Mouse (Mus musculus) lung, embryonic 14.5 days (tissue): ENCODE measurements at regions not wholly inside any gene's neighbourhood (a gene's known extent, or its start where the extent isn't known, plus 50 kb on each side); places are given as distances from the start of the nearest gene placed in this dataset.

ENCODE experiments used
- ATAC-seq: fragments of 200-750 bp; cut with Nextera tagmentation; 2 replicates; pipeline ENCODE4 v1.8.0; 2017; ENCODE audit warnings: mild to moderate bottlenecking, moderate TSS enrichment, moderate library complexity; ENCODE audit not compliant: insufficient read depth
- DNase-seq: peaks from one replicate; pipeline ENCODE4 v3.0.0-alpha.2; 2015
- H3K27ac ChIP-seq: fragments of 300-500 bp; sonication (generic); 2 replicates; pipeline ENCODE4 v1.5.1; 2014; ENCODE audit warnings: low read depth, mild to moderate bottlenecking, moderate library complexity
- H3K27me3 ChIP-seq: fragments of 300-500 bp; sonication (generic); 2 replicates; pipeline ENCODE4 v1.6.1; 2014; ENCODE audit warnings: low read length, control low read depth; ENCODE audit not compliant: insufficient read depth
- H3K36me3 ChIP-seq: fragments of 300-500 bp; sonication (generic); 2 replicates; pipeline ENCODE4 v1.6.1; 2014; ENCODE audit warnings: control low read depth; ENCODE audit not compliant: insufficient read depth
- H3K4me1 ChIP-seq: fragments of 300-500 bp; sonication (generic); 2 replicates; pipeline ENCODE4 v1.6.1; 2014; ENCODE audit warnings: antibody characterized with exemption, control low read depth; ENCODE audit not compliant: insufficient read depth
- H3K4me2 ChIP-seq: fragments of 300-500 bp; sonication (generic); 2 replicates; pipeline ENCODE4 v1.6.1; 2014; ENCODE audit warnings: mild to moderate bottlenecking
- H3K4me3 ChIP-seq: fragments of 300-500 bp; sonication (generic); 2 replicates; pipeline ENCODE4 v1.5.1; 2014; ENCODE audit warnings: low read depth, low read length
- H3K9ac ChIP-seq: fragments of 300-500 bp; sonication (generic); 2 replicates; pipeline ENCODE4 v1.6.1; 2014
- H3K9me3 ChIP-seq: fragments of 300-500 bp; sonication (generic); 2 replicates; pipeline ENCODE4 v1.6.1; 2016; ENCODE audit warnings: low read depth, low read length, control low read depth
- CTCF ChIP-seq: IDR thresholded peaks from 2 replicates; pipeline ENCODE4 v1.5.1; 2016; ENCODE audit warnings: antibody characterized with exemption, low read depth
- WGBS: fragments of 180-500 bp; shearing (Covaris S2); extraction: QIAGEN DNeasy Blood & Tissue Kit; methylation state at CpG from one replicate; pipeline ENCODE4 v1.1.7; 2014; 5-methylcytosine and 5-hydroxymethylcytosine counted together

- Histone ChIP-seq H3K9me3 (no peaks in the 10 kb centered on the region), H3K27ac (no peak overlapping the region), H3K4me1 (no peaks in the 10 kb centered on the region), H3K36me3 (no peaks in the 10 kb centered on the region), H3K4me2 (no peak overlapping the region), H3K9ac (no peak overlapping the region), H3K27me3 (no peaks in the 10 kb centered on the region), H3K4me3 (no peak overlapping the region)
- ATAC-seq (no peak), DNase-seq (no peak)
- 88% methylated on average over 15 of the region's 15 CpGs for WGBS
- TF ChIP-seq CTCF = no peak
These were observed 294.3 kb downstream of the Etv1 start for GRCm38 (mm10) chr12:39073289-39074022.

GRCm38 (mm10) chr12:39086285-39086684 lies 307.1 kb downstream of the Etv1 start:
- Histone ChIP-seq H3K36me3 (no peaks in the 10 kb centered on the region), H3K9ac (no peak overlapping the region), H3K4me2 (no peak overlapping the region), H3K27ac (no peak overlapping the region), H3K4me3 (no peak overlapping the region), H3K27me3 (no peaks in the 10 kb centered on the region), H3K9me3 (no peaks in the 10 kb centered on the region), H3K4me1 (no peaks in the 10 kb centered on the region)
- DNase-seq (no peak), ATAC-seq (no peak)
- 81% methylated on average over 4 of the region's 4 CpGs for WGBS
- no peak for TF ChIP-seq CTCF

- H3K4me2 ChIP-seq = no peak overlapping the region
- no peaks in the 10 kb centered on the region for H3K9me3 ChIP-seq
- WGBS = 30% methylated on average over 5 of the region's 5 CpGs
- no peak overlapping the region for H3K9ac ChIP-seq
- TF ChIP-seq CTCF = no peak
- no peak overlapping the region for H3K27ac ChIP-seq
- H3K36me3 ChIP-seq = no peaks in the 10 kb centered on the region
- ATAC-seq = no peak
- DNase-seq = no peak
- H3K4me3 ChIP-seq = no peak overlapping the region
- no peaks in the 10 kb centered on the region for H3K4me1 ChIP-seq
- no peaks in the 10 kb centered on the region for H3K27me3 ChIP-seq
These were observed 315.6 kb downstream of the Etv1 start for GRCm38 (mm10) chr12:39094638-39095230.

GRCm38 (mm10) chr12:39123391-39124095 lies 344.4 kb downstream of the Etv1 start:
- no peaks in the 10 kb centered on the region for H3K36me3 ChIP-seq
- no peak for DNase-seq
- TF ChIP-seq CTCF = no peak
- H3K27me3 ChIP-seq = no peaks in the 10 kb centered on the region
- WGBS = 66% methylated on average over 3 of the region's 3 CpGs
- H3K4me3 ChIP-seq = no peak overlapping the region
- H3K4me2 ChIP-seq = no peak overlapping the region
- no peak overlapping the region for H3K27ac ChIP-seq
- ATAC-seq = no peak
- H3K9me3 ChIP-seq = no peaks in the 10 kb centered on the region
- H3K9ac ChIP-seq = no peak overlapping the region
- no peaks in the 10 kb centered on the region for H3K4me1 ChIP-seq

- Histone ChIP-seq H3K36me3 (no peaks in the 10 kb centered on the region), H3K4me1 (no peaks in the 10 kb centered on the region), H3K9ac (no peak overlapping the region), H3K4me2 (no peak overlapping the region), H3K27me3 (no peaks in the 10 kb centered on the region), H3K4me3 (no peak overlapping the region), H3K27ac (no peak overlapping the region), H3K9me3 (no peaks in the 10 kb centered on the region)
- WGBS = 54% methylated on average over 6 of the region's 6 CpGs
- DNase-seq = peak; percentile 4
- TF ChIP-seq CTCF = no peak
- ATAC-seq = no peak
These were observed 375.5 kb downstream of the Etv1 start for GRCm38 (mm10) chr12:39154689-39155088.

- Histone ChIP-seq H3K36me3 (no peaks in the 10 kb centered on the region), H3K27ac (no peak overlapping the region), H3K9ac (no peak overlapping the region), H3K27me3 (no peaks in the 10 kb centered on the region), H3K9me3 (no peaks in the 10 kb centered on the region), H3K4me2 (no peak overlapping the region), H3K4me1 (no peaks in the 10 kb centered on the region), H3K4me3 (no peak overlapping the region)
- ATAC-seq (no peak), DNase-seq (no peak)
- WGBS = 53% methylated on average over 4 of the region's 4 CpGs
- no peak for TF ChIP-seq CTCF
These were observed 397.8 kb downstream of the Etv1 start for GRCm38 (mm10) chr12:39176958-39177357.

- Histone ChIP-seq H3K4me3 (no peak overlapping the region), H3K9ac (no peak overlapping the region), H3K27ac (no peak overlapping the region), H3K9me3 (no peaks in the 10 kb centered on the region), H3K27me3 (no peaks in the 10 kb centered on the region), H3K4me2 (no peak overlapping the region), H3K4me1 (no peaks in the 10 kb centered on the region), H3K36me3 (no peaks in the 10 kb centered on the region)
- TF ChIP-seq CTCF = no peak
- DNase-seq (no peak), ATAC-seq (no peak)
- WGBS = 66% methylated on average over 4 of the region's 4 CpGs
These were observed 444.9 kb downstream of the Etv1 start for GRCm38 (mm10) chr12:39224073-39224472.
